Mouse (Mus musculus) urinary bladder, postnatal 25 days (tissue): ENCODE results near the gene Ache.
A peak's percentile ranks its signal among the peaks of the same experiment; 100 is the strongest.

Source experiments
- DNase-seq: peaks from one replicate; pipeline ENCODE4 v3.0.0; 2022; ENCODE audit warnings: low spot score

The Ache gene

GRCm38 (mm10) chr5:137334317-137334716, 47.0 kb downstream of the Ache start:
- no peak for DNase-seq

- DNase-seq = no peak
Observed at GRCm38 (mm10) chr5:137335066-137335465, 47.7 kb downstream of the Ache start.

GRCm38 (mm10) chr5:137337190-137337589, 49.9 kb downstream of the Ache start:
- no peak for DNase-seq

- DNase-seq = peak; percentile 79
Observed at GRCm38 (mm10) chr5:137338256-137338655, 50.9 kb downstream of the Ache start.

GRCm38 (mm10) chr5:137338663-137339289, 51.5 kb downstream of the Ache start:
- DNase-seq = peak; percentile 25

GRCm38 (mm10) chr5:137339290-137339979, 52.1 kb downstream of the Ache start:
- no peak for DNase-seq

GRCm38 (mm10) chr5:137340222-137340621, 52.9 kb downstream of the Ache start:
- no peak for DNase-seq

- DNase-seq = no peak
Observed at GRCm38 (mm10) chr5:137342407-137343012, 55.2 kb downstream of the Ache start.

GRCm38 (mm10) chr5:137343412-137343811, 56.1 kb downstream of the Ache start:
- no peak for DNase-seq

GRCm38 (mm10) chr5:137343869-137344268, 56.5 kb downstream of the Ache start:
- no peak for DNase-seq
